Mouse (Mus musculus): Measurements from ENCODE around the gene Slc27a3. TPM values are rescaled to one million over a fixed set of nuclear protein-coding genes. Genes with fewer than 3 reads are reported as not detected.

Slc27a3 gene
- polyA plus RNA-seq, 1 experiment from 2014 or later = 23.6 TPM

DNA sequence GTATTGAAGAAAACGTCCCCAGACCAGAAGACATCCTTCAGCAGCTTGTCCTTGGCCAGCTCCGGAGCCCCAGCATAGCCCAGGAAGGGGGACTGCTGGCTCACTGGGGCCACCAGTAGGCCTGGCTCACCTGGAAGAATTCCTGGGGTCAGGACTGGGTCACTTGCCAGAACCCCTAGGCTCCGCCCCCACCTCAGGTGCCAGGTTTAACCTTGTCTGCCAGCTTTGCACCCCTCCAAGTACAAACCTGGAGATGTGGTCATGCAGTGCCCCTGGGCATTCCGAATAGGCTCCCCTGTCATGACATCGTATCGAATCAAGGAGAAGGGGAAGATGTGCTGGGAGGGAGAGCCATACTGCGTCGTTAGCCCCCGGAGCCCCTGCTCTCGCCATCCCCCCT is 2.9 kb downstream of the Slc27a3 start:
- 0 out of 2 replicates have a peak overlapping the region, but pooled peaks have one; percentile 24 for H3K9ac ChIP-seq (replicated peaks; ENCODE audit: low read length)
- ATAC-seq (ENCODE audit: low FRiP score, low TSS enrichment) (no peak), DNase-seq (no peak)
- no peak overlapping the region for H3K27ac ChIP-seq (replicated peaks; ENCODE audit: low read depth, low read length)
- WGBS = 93% methylated on average over 10 of the region's 10 CpGs
- peak overlapping the region; percentile 85; the same call in 1 of the 2 replicates for H3K4me2 ChIP-seq (ENCODE audit: low read length)
- no peaks in the 10 kb centered on the region for H3K27me3 ChIP-seq (ENCODE audit: control insufficient read depth, insufficient read depth, low read length)
- peaks cover 31% of the 10 kb centered on the region for H3K36me3 ChIP-seq (ENCODE audit: control insufficient read depth, insufficient read depth, low read length)
- no peak overlapping the region for H3K4me3 ChIP-seq (replicated peaks; ENCODE audit: low read depth, low read length)
- H3K4me1 ChIP-seq (ENCODE audit: control insufficient read depth, insufficient read depth, low read length) = peaks cover 29% of the 10 kb centered on the region
- no peaks in the 10 kb centered on the region for H3K9me3 ChIP-seq (ENCODE audit: control insufficient read depth, low read length)

DNA sequence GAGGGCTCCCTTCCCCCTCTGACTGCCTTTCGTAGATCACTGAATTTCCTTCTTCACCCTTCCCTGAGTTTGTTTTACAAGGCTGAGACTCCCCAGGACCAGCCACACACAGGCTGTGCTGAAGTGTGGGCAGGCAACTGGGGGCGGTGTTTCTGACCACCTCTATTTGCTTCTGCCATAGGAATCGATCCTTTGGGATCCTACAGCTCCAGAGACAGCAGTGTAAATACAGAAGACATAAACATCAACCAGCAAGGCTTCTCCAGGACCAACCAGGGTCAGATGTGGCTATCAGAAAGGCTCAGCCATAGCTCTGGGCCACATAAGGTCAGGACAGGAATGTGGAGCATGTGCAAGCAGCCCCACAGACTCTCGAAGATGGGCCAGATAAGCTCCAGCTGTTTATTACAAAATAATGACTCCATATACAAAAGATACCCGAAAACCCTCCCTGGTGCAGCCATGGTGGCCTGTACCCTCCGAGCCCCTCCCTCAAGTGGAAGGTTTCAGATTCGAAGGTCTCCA is 4.8 kb downstream of the Slc27a3 start:
- WGBS = 83% methylated on average over 7 of the region's 7 CpGs
- H3K27me3 ChIP-seq (ENCODE audit: control insufficient read depth, insufficient read depth, low read length) = no peaks in the 10 kb centered on the region
- no peaks in the 10 kb centered on the region for H3K9me3 ChIP-seq (ENCODE audit: control insufficient read depth, low read length)
- H3K4me1 ChIP-seq (ENCODE audit: control insufficient read depth, insufficient read depth, low read length) = peaks cover 21% of the 10 kb centered on the region
- no peak overlapping the region for H3K27ac ChIP-seq (replicated peaks; ENCODE audit: low read depth, low read length)
- DNase-seq (no peak), ATAC-seq (ENCODE audit: low FRiP score, low TSS enrichment) (no peak)
- H3K4me2 ChIP-seq (ENCODE audit: low read length) = no peak overlapping the region
- no peak overlapping the region for H3K9ac ChIP-seq (replicated peaks; ENCODE audit: low read length)
- no peak overlapping the region for H3K4me3 ChIP-seq (replicated peaks; ENCODE audit: low read depth, low read length)
- peaks cover 17% of the 10 kb centered on the region; the same call in 1 of the 2 replicates for H3K36me3 ChIP-seq (ENCODE audit: control insufficient read depth, insufficient read depth, low read length)

DNA sequence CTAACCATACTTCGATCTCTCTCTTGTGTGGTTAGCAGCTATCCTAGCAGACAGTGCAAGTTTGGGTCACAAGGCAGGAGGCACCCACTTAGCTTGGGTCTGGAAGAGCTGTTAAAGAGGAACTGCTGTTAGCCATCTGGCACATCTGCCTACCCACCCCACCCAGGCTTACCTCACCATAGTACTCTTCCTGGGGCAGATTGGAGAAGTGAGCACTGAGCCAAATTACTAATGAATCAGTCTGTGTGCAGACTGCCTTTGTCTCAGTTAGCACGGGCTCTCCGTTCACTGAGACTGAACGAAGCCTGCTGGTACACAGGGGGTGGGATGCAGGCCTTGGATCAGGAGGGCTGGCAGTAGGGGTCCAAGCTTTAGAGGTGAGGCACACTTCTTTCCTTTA is 6.0 kb downstream of the Slc27a3 start:
- Histone ChIP-seq H3K4me2 (ENCODE audit: low read length) (no peak overlapping the region), H3K27ac (replicated peaks; ENCODE audit: low read depth, low read length) (no peak overlapping the region), H3K9me3 (ENCODE audit: control insufficient read depth, low read length) (no peaks in the 10 kb centered on the region), H3K27me3 (ENCODE audit: control insufficient read depth, insufficient read depth, low read length) (no peaks in the 10 kb centered on the region), H3K4me3 (replicated peaks; ENCODE audit: low read depth, low read length) (no peak overlapping the region), H3K36me3 (ENCODE audit: control insufficient read depth, insufficient read depth, low read length) (peaks cover 17% of the 10 kb centered on the region; the same call in 1 of the 2 replicates), H3K4me1 (ENCODE audit: control insufficient read depth, insufficient read depth, low read length) (peaks cover 20% of the 10 kb centered on the region), H3K9ac (replicated peaks; ENCODE audit: low read length) (no peak overlapping the region)
- no peak for ATAC-seq (ENCODE audit: low FRiP score, low TSS enrichment)
- 88% methylated on average over 4 of the region's 4 CpGs for WGBS
- no peak for DNase-seq

DNA sequence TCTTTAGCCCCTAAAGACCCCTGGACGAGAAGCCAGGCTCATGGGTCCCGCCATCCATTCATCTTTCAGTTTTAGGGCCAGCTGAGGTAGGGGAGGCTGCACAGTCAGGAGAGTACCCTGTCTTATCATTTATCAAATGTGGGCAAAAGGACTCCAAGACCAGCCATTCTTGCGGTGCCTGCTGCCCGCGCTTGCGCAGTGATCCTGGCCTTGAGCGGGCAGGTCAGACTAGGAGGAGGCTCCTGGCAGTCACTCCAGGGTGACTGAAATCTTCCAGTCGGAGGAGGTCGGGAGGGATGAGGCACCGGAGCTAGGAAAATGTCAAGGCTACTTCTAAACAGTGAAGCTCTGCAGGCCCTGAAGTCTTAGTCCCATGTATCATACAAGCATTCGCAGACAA is 8.0 kb downstream of the Slc27a3 start:
- ATAC-seq (ENCODE audit: low FRiP score, low TSS enrichment) (no peak), DNase-seq (no peak)
- 75% methylated on average over 11 of the region's 11 CpGs for WGBS

DNA sequence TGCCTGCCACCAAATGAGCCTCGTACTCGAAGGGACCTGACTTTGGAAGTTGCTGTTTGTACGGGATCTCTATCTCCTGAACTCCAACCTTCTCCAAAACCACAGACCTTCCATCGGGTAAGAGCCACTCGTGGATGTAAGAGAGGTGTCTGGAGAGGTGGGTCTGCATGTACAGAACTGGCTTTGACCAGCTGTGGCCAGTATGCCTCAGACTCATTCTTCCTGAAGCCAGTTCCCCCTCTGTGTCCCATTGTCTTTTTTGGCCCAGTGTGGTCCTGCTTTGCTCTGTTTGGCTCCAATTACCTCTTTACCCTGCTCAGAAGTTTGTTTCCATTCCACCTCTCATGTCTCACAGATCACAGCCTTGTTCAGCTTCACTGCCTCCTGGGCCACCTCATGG is 11.2 kb downstream of the Slc27a3 start:
- H3K9ac ChIP-seq (replicated peaks; ENCODE audit: low read length) = no peak overlapping the region
- ATAC-seq (ENCODE audit: low FRiP score, low TSS enrichment) (no peak), DNase-seq (no peak)
- H3K27ac ChIP-seq (replicated peaks; ENCODE audit: low read depth, low read length) = no peak overlapping the region
- H3K36me3 ChIP-seq (ENCODE audit: control insufficient read depth, insufficient read depth, low read length) = no peaks in the 10 kb centered on the region
- no peaks in the 10 kb centered on the region for H3K9me3 ChIP-seq (ENCODE audit: control insufficient read depth, low read length)
- no peak overlapping the region for H3K4me2 ChIP-seq (ENCODE audit: low read length)
- 83% methylated on average over 5 of the region's 5 CpGs for WGBS
- H3K27me3 ChIP-seq (ENCODE audit: control insufficient read depth, insufficient read depth, low read length) = no peaks in the 10 kb centered on the region
- H3K4me3 ChIP-seq (replicated peaks; ENCODE audit: low read depth, low read length) = no peak overlapping the region
- H3K4me1 ChIP-seq (ENCODE audit: control insufficient read depth, insufficient read depth, low read length) = no peaks in the 10 kb centered on the region

More for the DNA sequence above, 8.0 kb downstream of the Slc27a3 start:
- peaks cover under 1% of the 10 kb centered on the region; the same call in 1 of the 2 replicates for H3K4me1 ChIP-seq (ENCODE audit: control insufficient read depth, insufficient read depth, low read length)
- no peaks in the 10 kb centered on the region for H3K9me3 ChIP-seq (ENCODE audit: control insufficient read depth, low read length)
- H3K27me3 ChIP-seq (ENCODE audit: control insufficient read depth, insufficient read depth, low read length) = no peaks in the 10 kb centered on the region
- H3K36me3 ChIP-seq (ENCODE audit: control insufficient read depth, insufficient read depth, low read length) = peaks cover 13% of the 10 kb centered on the region; the same call in 1 of the 2 replicates
- no peak overlapping the region for H3K27ac ChIP-seq (replicated peaks; ENCODE audit: low read depth, low read length)
- no peak overlapping the region for H3K4me2 ChIP-seq (ENCODE audit: low read length)
- no peak overlapping the region for H3K9ac ChIP-seq (replicated peaks; ENCODE audit: low read length)
- no peak overlapping the region for H3K4me3 ChIP-seq (replicated peaks; ENCODE audit: low read depth, low read length)

DNA sequence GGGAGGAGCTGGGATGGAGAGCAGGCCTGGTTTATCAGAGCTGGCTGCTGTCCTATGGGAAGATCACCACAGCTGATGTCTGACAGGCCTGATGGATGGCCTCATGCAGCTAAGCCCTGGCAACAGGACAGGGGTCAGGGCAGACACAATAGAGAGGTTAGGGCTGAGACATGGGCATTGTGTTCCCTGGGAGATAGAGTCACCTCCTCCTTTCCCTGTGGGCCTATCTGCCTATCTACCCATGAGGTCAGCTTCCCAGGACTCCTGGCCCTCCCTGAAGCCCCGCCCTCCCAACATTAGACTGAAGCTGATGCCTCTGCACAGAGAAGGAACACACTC is 13.5 kb downstream of the Slc27a3 start:
- ATAC-seq (ENCODE audit: low FRiP score, low TSS enrichment) (no peak), DNase-seq (no peak)

DNA sequence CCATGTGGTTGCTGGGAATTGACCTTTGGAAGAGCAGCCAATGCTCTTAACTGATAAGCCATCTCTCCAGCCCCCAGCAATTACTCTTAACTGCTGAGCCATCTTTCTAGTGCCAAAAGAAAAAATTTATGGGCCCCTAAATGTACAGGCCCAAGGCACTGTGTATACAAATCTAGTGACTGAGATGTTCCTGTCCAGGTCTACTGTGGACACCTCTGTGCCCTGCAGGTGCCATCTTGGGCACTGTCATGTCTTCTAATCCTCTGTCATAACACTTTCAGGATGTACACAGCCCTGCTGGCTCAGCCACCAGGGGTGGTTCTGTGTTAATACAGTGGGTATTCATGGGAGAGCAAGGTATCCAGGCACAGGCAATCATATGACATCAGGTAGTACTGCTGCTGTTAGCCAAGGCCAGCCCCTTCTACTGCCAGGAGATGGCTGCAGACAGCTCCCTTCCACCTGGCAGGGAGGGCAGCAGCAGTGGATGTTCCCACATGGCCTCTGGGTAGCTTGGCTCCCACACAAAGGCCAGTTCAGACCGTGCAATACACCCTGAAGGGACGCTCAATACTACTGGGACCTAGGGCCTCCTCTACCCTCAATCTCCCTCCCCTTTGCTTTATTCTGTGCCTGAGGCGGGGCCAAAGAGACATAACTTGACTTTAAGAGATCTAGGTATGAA is 14.0 kb downstream of the Slc27a3 start:
- 0 out of 2 replicates have a peak overlapping the region, but pooled peaks have one; percentile 0 for H3K9ac ChIP-seq (replicated peaks; ENCODE audit: low read length)
- no peaks in the 10 kb centered on the region for H3K27me3 ChIP-seq (ENCODE audit: control insufficient read depth, insufficient read depth, low read length)
- no peaks in the 10 kb centered on the region for H3K4me1 ChIP-seq (ENCODE audit: control insufficient read depth, insufficient read depth, low read length)
- no peak for DNase-seq
- WGBS = 7% methylated on average over 3 of the region's 3 CpGs
- no peaks in the 10 kb centered on the region for H3K9me3 ChIP-seq (ENCODE audit: control insufficient read depth, low read length)
- H3K4me3 ChIP-seq (replicated peaks; ENCODE audit: low read depth, low read length) = no peak overlapping the region
- no peaks in the 10 kb centered on the region for H3K36me3 ChIP-seq (ENCODE audit: control insufficient read depth, insufficient read depth, low read length)
- H3K27ac ChIP-seq (replicated peaks; ENCODE audit: low read depth, low read length) = no peak overlapping the region
- no peak for ATAC-seq (ENCODE audit: low FRiP score, low TSS enrichment)
- no peak overlapping the region for H3K4me2 ChIP-seq (ENCODE audit: low read length)

More for the DNA sequence above, 13.5 kb downstream of the Slc27a3 start:
- WGBS = 11% methylated on average over 1 of the region's 1 CpGs
- Histone ChIP-seq H3K27me3 (ENCODE audit: control insufficient read depth, insufficient read depth, low read length) (no peaks in the 10 kb centered on the region), H3K4me3 (replicated peaks; ENCODE audit: low read depth, low read length) (no peak overlapping the region), H3K9ac (replicated peaks; ENCODE audit: low read length) (no peak overlapping the region), H3K9me3 (ENCODE audit: control insufficient read depth, low read length) (no peaks in the 10 kb centered on the region), H3K4me2 (ENCODE audit: low read length) (no peak overlapping the region), H3K36me3 (ENCODE audit: control insufficient read depth, insufficient read depth, low read length) (no peaks in the 10 kb centered on the region), H3K27ac (replicated peaks; ENCODE audit: low read depth, low read length) (no peak overlapping the region), H3K4me1 (ENCODE audit: control insufficient read depth, insufficient read depth, low read length) (no peaks in the 10 kb centered on the region)

DNA sequence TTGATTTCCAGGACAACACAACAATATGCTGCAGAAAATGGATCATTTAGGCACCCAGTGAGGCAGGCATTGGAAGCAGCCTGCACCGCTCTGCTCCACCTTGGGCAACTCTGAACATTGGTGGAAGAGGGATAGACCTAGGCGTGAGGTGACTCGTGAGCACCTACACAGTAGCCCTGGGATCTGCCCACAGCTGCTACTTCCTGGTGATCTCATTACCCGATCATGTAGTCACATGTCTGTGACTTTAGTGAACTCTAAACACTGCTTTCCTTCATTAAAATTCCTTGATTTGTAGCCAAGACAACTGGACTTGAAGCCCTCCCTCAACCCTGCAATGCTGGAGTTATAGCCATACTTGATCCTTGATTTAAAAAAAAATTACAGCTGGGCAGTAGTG is 15.4 kb downstream of the Slc27a3 start:
- H3K4me1 ChIP-seq (ENCODE audit: control insufficient read depth, insufficient read depth, low read length) = no peaks in the 10 kb centered on the region
- H3K36me3 ChIP-seq (ENCODE audit: control insufficient read depth, insufficient read depth, low read length) = no peaks in the 10 kb centered on the region
- ATAC-seq (ENCODE audit: low FRiP score, low TSS enrichment) = no peak
- H3K4me3 ChIP-seq (replicated peaks; ENCODE audit: low read depth, low read length) = no peak overlapping the region
- no peak overlapping the region for H3K27ac ChIP-seq (replicated peaks; ENCODE audit: low read depth, low read length)
- DNase-seq = no peak
- WGBS = 85% methylated on average over 4 of the region's 4 CpGs
- H3K9ac ChIP-seq (replicated peaks; ENCODE audit: low read length) = no peak overlapping the region
- no peaks in the 10 kb centered on the region for H3K9me3 ChIP-seq (ENCODE audit: control insufficient read depth, low read length)
- H3K4me2 ChIP-seq (ENCODE audit: low read length) = no peak overlapping the region
- no peaks in the 10 kb centered on the region for H3K27me3 ChIP-seq (ENCODE audit: control insufficient read depth, insufficient read depth, low read length)

DNA sequence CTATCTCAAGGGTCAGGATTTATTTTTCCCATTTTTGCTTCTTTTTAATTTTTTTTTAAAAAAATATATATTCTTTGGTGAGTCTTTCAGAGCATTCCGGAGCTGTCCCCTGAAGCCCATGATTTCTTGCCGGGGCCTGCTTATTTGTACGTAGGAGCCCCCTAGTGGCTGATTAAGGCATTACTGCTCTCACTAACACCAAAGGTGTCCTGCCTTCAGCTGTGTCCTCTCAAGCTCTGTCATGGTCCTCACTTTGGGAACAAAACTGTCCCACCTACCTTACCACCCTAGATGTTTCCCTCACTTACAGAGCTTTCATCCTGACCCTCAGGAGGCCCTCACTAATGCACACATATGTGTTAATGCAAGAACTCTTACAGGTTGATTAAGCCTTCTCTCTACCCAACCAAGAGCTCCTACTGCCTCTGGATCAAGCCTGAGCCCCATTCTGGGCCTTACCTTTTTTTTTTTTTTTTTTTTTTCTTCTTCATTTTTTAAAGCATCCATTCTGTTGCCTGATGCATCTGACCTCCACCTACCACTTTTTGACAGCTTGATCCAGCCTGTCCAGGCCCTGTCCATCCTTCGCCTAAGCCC is 16.2 kb downstream of the Slc27a3 start:
- Histone ChIP-seq H3K9me3 (ENCODE audit: control insufficient read depth, low read length) (no peaks in the 10 kb centered on the region), H3K27me3 (ENCODE audit: control insufficient read depth, insufficient read depth, low read length) (no peaks in the 10 kb centered on the region), H3K4me3 (replicated peaks; ENCODE audit: low read depth, low read length) (no peak overlapping the region), H3K36me3 (ENCODE audit: control insufficient read depth, insufficient read depth, low read length) (no peaks in the 10 kb centered on the region), H3K27ac (replicated peaks; ENCODE audit: low read depth, low read length) (no peak overlapping the region), H3K4me2 (ENCODE audit: low read length) (no peak overlapping the region), H3K9ac (replicated peaks; ENCODE audit: low read length) (no peak overlapping the region), H3K4me1 (ENCODE audit: control insufficient read depth, insufficient read depth, low read length) (no peaks in the 10 kb centered on the region)
- peak; percentile 95 for DNase-seq
- peak; percentile 48; the same call in 1 of the 2 replicates for ATAC-seq (ENCODE audit: low FRiP score, low TSS enrichment)
- 26% methylated on average over 4 of the region's 4 CpGs for WGBS
